Mouse (Mus musculus) layer of hippocampus, adult 2 months (tissue): ENCODE measurements at regions not wholly inside any gene's neighbourhood (a gene's known extent, or its start where the extent isn't known, plus 50 kb on each side); places are given as distances from the start of the nearest gene placed in this dataset.
A peak's percentile ranks its signal among the peaks of the same experiment; 100 is the strongest.

Experiments
- DNase-seq, 2 experiments: peaks; one replicate each; pipeline ENCODE4 v3.0.0; 2022; ENCODE audit warnings: low spot score in 2 of 2
- H3K27ac ChIP-seq: fragments of 200-600 bp; 2 replicates; pipeline ENCODE4 v1.8.1; 2022
- H3K4me3 ChIP-seq: fragments of 200-600 bp; 2 replicates; pipeline ENCODE4 v1.8.1; 2022; ENCODE audit warnings: mild to moderate bottlenecking
- CTCF ChIP-seq: fragments of 200-600 bp; conservative IDR thresholded peaks from 2 replicates; pipeline ENCODE4 v1.8.1; 2022; ENCODE audit warnings: antibody characterized with exemption, mild to moderate bottlenecking, moderate library complexity

DNA sequence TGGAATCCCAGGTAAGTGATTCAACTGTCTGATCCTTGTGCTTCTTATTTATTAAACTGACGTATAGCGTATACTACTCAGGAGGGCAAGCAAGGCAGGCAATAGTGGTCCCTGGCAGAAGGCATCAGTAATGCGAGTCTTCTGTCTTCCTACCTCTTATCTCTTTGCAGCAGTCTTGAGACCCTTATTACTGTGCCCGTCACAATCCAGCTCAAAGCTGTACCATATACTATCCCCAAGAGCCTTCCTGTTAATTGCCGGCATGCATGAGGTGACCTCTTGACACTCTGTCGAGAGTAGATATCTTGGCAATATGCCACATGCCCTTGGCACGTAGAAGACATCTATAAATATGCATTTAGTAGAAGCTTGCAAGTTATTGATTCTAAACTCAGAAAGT lies 126.0 kb upstream of the Hs6st1 start:
- Histone ChIP-seq H3K27ac (no peak overlapping the region), H3K4me3 (no peak overlapping the region)
- no peak for DNase-seq
- no peak for TF ChIP-seq CTCF

DNA sequence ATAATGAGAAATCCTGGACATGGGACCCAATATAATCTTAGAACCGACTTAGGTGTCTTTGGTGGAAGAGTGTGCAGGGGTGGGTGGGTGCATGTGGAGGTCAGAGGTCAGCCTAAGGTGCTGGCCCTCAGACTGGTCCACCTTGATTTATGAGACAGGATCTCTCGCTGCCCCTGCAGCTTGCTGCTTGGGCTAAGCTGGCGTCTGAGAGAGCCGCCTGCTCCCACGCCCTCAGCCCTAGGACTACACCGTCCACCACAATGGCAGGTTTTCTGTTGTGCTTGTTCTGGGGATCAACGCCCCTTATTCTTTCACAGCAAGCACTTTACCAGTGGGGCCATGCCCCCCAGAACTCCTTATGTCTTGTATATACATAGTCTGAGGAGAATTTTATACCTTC lies 124.4 kb upstream of the Hs6st1 start:
- DNase-seq = no peak
- no peak for TF ChIP-seq CTCF
- no peak overlapping the region for H3K4me3 ChIP-seq
- no peak overlapping the region for H3K27ac ChIP-seq

DNA sequence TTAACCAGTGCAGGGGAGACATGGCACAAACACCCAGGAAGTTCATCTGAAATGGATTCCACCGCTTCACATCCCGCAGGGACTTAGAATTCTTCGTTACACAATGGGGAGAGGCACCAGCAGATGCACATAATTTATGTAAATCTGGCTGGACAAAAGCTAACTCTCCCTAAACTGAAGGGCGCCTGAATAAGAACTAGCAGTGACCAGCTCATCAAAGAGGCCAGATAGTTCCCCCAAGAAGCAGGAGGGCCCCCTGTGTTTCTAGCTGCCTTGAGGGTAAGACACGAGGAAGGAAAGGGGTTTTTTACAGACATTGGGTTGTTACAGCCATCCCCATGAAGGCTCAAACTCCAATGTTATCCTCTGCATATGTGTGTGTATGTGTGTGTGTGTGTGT lies 123.8 kb upstream of the Hs6st1 start:
- no peak overlapping the region for H3K27ac ChIP-seq
- TF ChIP-seq CTCF = no peak
- no peak overlapping the region for H3K4me3 ChIP-seq
- DNase-seq = no peak

DNA sequence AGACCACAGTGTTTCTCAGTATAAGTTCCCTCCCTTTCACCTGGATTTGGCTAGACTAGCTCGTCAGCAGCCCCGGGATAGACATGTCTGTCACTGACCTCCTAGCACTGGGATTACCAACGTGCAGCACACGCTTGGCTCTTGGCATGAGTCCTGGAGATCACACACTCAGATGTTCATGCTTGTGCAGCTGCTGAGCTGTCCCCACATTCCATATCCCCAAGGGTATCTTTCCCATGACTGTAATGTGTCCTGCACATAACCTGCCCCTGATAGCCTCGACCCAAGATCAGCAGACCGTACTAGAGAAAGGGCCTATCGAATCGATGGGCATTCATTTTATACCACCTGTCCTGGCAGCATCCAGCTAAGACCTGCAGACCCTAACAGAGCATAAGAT lies 123.4 kb upstream of the Hs6st1 start:
- TF ChIP-seq CTCF = no peak
- no peak overlapping the region for H3K27ac ChIP-seq
- H3K4me3 ChIP-seq = no peak overlapping the region
- DNase-seq = no peak

DNA sequence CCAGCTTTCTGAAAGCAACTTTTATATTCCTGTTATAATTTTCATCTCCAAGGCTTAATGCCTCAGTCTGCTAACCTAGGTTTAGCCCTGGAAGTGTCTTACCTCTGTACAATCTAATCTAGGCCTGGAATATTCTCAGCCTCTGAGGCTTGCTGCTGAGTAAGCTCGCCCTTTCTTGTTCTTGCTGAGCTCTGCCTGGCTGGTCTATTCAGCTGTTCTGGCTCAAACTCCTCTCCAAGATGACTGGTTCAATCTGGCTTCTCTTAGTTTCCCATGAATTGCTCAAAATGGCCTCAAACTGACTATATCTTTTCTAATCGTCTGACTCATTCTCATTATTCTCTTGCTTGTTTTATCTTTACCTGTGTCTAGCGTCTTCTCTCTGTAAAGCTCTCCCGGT lies 122.6 kb upstream of the Hs6st1 start:
- H3K4me3 ChIP-seq = no peak overlapping the region
- peak; percentile 23 for DNase-seq
- peak overlapping the region; percentile 57 for H3K27ac ChIP-seq
- no peak for TF ChIP-seq CTCF

DNA sequence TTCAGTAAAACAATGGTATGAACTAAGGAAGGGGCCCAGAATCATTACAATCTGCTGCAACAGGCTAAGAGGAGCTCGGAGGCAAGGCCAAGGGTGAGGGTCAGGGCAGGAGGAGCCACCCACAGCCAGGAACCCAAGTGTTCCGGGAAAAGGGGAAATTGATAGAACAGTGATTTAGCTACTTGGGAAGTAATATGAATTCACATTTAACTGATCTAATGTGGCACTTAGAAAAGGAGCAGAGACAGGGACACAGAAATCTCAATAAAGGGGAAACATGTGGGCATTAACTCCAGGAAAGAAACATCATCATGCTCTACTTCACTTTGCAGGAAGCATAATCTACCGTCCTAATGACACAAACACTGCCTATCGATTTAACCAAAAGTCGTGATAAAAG lies 120.1 kb upstream of the Hs6st1 start:
- no peak overlapping the region for H3K4me3 ChIP-seq
- no peak for DNase-seq
- no peak for TF ChIP-seq CTCF
- H3K27ac ChIP-seq = no peak overlapping the region

DNA sequence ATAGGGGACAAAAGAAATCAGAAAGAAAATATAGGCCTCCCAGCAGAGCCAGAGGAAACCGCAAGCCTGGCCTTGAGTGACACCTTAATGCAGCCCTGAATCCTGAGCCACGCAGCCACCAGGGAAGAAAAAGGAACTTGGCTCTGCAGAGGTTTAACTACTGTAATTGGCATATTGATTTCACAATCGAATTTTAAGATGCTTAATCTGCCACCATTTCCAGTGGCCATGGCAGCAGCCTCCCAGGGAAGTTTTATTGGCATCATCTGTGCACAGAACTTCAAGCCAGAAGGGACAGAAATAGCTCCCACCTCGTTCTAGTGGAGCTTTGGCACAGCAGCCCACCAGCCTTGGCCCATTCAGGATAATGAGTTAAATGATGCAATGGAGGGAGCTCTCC lies 117.1 kb upstream of the Hs6st1 start:
- peak; percentile 55 to 57 for DNase-seq
- H3K4me3 ChIP-seq = no peak overlapping the region
- no peak overlapping the region for H3K27ac ChIP-seq
- TF ChIP-seq CTCF = no peak

DNA sequence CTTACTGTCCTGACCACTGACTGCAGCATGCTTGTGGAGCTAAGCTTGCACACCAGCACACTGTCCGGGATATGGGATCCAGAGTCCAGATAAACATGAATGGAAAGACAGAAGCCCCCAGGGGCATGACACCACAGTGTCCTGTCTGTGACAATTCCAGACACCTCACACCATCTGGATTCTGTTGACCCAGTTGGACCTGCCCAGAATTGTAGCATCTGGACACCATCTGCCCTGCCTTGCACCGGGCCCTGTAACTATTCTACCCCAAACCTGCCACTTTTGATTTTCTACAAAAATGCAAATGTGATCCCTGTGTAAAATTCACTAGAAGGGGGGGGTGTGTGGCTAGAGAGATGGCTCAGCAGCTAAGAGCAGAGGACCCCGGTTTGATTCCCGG lies 114.5 kb upstream of the Hs6st1 start:
- Histone ChIP-seq H3K27ac (no peak overlapping the region), H3K4me3 (no peak overlapping the region)
- no peak for TF ChIP-seq CTCF
- no peak for DNase-seq

DNA sequence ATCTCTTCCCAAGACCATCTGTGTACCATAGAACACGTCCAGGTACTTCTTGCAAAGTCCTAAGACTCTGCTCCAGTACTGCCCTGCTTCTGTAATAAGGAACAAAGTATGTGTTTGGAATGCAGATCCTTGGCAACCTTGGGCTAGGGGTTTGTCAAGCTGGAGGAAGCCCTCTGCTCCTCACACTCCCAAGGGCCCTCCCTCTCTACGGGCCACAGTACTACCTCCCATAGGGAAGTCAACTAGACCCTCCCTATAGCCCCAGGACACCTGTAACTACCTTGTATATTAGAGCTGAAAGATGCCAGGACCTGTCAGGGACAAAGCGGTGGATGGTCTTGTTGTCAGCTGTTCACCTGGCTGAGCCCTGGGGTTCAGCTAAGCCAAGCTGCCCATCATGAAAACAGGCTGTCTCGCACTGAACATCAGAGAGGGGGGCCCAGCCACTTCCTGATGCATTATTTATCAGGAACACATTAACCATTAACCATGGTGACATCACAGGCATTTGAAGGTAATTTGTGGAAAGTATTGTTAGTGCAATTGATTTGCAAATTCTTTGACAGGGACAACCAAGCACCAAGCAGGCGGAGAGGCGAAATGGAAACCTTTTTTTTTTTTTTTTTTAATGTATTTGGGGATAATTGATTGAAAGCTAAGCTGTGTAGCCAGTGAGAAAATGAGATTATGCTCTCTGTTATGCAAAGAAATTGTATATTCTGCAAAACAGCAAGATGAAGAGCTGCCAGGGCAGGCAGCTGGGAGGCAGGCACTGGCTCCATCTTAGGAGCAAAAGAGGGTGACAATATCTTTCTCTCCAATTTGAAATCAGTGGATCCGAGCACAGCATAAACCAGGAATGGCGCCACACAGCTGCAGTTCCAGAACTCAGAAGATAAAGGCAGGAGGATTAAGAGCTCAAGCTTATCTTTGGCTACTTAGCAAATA lies 110.5 kb upstream of the Hs6st1 start:
- DNase-seq = no peak
- H3K27ac ChIP-seq = no peak overlapping the region
- no peak overlapping the region for H3K4me3 ChIP-seq
- no peak for TF ChIP-seq CTCF

DNA sequence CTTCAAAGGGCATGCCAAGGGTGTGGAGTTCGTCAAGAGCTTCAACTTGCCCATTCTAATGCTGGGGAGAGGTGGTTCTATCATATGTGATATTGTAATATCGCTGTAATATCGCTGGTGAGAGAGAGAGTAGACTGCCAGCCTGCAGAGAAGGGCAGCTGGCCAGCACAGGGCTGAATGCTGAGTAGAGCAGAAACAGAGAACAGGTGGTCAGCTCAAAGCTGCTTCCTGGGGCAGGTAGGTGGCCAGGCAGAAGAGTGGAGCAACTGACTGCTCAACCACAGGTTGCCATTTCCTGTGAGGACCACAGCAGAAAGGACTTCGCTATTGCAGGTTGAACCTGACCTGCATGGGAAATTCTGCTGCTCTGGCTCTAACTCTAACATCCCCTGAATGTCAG lies 108.5 kb upstream of the Hs6st1 start:
- no peak overlapping the region for H3K4me3 ChIP-seq
- TF ChIP-seq CTCF = no peak
- H3K27ac ChIP-seq = no peak overlapping the region
- DNase-seq = no peak

DNA sequence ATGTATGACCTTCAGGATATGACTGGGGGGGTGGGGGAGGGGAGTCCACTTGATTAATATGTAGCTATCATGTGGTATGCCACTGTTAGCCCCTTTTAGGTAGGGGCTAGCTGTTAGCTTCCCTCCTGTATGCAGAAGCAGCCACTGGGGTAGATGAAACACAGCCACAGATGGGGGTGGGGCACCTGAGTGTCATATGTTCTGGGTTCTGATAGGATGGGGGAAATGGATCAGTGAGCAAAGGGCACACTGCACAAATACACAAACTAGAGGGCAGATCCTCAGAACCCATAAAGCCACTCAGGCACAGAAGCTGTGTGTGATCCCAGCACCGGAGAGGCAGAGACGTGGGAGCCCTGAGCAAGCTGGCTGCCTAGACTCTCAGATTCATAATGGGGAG lies 107.4 kb upstream of the Hs6st1 start:
- H3K27ac ChIP-seq = no peak overlapping the region
- H3K4me3 ChIP-seq = no peak overlapping the region
- no peak for DNase-seq
- TF ChIP-seq CTCF = no peak

DNA sequence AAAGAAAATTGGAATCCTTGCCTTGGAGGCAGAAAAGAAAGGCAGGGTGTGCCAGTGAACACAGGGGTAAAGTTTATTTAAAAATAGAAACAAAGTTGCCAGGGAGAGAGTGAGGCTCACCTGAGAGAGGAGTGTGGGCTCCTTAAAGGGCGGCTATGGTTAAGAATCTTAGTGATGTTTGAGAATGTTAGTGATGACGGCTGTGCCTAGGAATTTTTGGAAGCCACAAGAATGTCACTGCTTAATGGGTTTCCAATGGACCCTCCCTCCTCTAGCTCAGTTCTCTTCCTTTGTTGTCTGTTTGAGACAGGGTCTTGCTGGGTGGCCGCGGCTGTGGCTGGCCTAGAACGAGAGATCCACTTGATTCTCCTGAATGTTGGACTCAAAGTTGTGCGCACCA lies 106.3 kb upstream of the Hs6st1 start:
- Histone ChIP-seq H3K27ac (no peak overlapping the region), H3K4me3 (no peak overlapping the region)
- no peak for TF ChIP-seq CTCF
- DNase-seq = no peak

DNA sequence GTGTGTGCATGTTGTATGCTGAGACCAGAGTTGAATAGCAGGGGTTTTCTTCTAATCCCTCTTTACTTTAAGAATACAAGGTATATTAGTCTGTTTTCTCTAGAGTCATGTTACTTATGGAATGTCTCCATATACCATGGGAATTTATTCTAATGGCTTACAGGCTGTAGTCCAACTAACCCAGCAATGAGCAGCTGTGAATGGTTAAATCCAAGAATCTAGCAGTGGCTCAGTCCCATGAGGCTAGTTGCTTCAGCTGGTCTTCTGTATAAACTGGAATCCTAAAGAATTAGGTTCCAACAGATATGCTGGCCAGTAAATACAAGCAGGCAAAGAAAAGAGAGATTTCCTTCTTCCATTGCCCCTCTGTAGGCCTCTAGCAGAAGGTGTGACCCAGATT lies 99.7 kb upstream of the Hs6st1 start:
- H3K27ac ChIP-seq = no peak overlapping the region
- H3K4me3 ChIP-seq = no peak overlapping the region
- no peak for TF ChIP-seq CTCF
- no peak for DNase-seq

DNA sequence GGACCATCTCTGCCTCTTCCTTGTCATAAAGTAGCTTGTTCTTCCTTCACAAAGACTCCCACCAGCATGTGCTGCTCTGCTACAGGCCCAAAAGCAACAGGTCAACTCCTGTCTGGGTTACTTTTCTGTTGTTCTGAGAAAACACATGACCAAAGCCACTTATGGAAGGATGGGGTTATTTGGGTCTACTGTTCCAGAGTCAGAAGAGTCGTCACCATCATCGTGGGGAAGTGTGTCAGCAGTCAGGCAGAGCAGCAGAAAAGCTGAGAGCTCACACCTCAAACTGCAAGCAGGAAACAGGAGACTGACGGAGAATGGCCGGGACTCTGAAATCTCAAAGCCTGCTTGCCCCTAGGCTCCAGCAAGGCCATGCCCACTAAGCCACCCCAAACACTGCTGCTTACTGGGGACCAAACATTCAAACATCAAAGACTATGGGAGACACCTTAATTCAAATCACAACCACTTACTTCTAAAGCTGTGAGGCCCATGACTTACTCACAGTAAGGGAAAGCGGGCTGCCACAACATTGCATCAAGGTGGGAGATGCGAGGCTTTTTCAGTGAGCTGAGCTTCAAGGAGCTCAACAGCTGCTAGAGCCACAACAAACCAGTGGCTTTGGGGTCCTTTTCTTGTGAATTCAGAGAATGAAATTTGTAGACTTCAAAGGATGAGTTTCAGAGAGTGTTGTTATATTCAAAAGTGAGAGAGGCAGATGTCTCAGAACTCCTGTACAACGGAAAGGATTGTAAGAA lies 96.6 kb upstream of the Hs6st1 start:
- no peak for TF ChIP-seq CTCF
- DNase-seq = no peak
- Histone ChIP-seq H3K4me3 (no peak overlapping the region), H3K27ac (no peak overlapping the region)
